Mouse (Mus musculus) macrophage (primary cell): ENCODE data around the gene Rrbp1. TPM values are rescaled to one million over a fixed set of nuclear protein-coding genes. Genes with fewer than 3 reads are reported as not detected.

ENCODE experiments used
- H3K27ac ChIP-seq: fragments of 350-480 bp; formaldehyde crosslinking; 2 replicates; pipeline ENCODE4 v1.9.0; 2021
- H3K36me3 ChIP-seq: fragments of 350-480 bp; formaldehyde crosslinking; 2 replicates; pipeline ENCODE4 v1.9.0; 2021; ENCODE audit errors: inconsistent target
- H3K4me3 ChIP-seq: fragments of 350-480 bp; formaldehyde crosslinking; 2 replicates; pipeline ENCODE4 v1.9.0; 2021; ENCODE audit errors: inconsistent target
- H3K79me2 ChIP-seq: fragments of 350-480 bp; formaldehyde crosslinking; 2 replicates; pipeline ENCODE4 v1.9.0; 2021; ENCODE audit errors: inconsistent target
- WGBS: methylation state at CpG from one replicate; pipeline ENCODE4 v1.1.7; 2026; ENCODE audit warnings: inconsistent platforms; ENCODE audit not compliant: missing documents; 5-methylcytosine and 5-hydroxymethylcytosine counted together
- polyA plus RNA-seq: library from polyadenylated mRNA; stranded (reverse); fragments of 250-400 nt; gene quantifications from 3 replicates; pipeline ENCODE4 v1.2.4, GENCODE M21; 2018; ENCODE audit warnings: inconsistent platforms
- total RNA-seq, 78 experiments: library from RNA; depleted of rRNA; stranded (reverse); fragments of 250-400 nt; gene quantifications; 1 replicate in 9 of 78; 2 replicates in 24 of 78; 3 replicates in 43 of 78; 4 replicates in 2 of 78; pipeline ENCODE4 v1.2.4; 2018; ENCODE audit warnings: inconsistent platforms in 56 of 78

The Rrbp1 gene
- total RNA-seq (2018; cell fraction: chromatin; rRNA removed) = 1,000 to 10,000 TPM in 16 of 26 experiments, 100 to 1,000 TPM in 10; 593 to 1,756 (median 1,078) TPM
- 100 to 1,000 TPM; 326 to 901 (median 520) TPM for total RNA-seq (2018; cell fraction: cytosol; rRNA removed)
- total RNA-seq (2018; cell fraction: nucleus; rRNA removed) = 1,000 to 10,000 TPM in 10 of 26 experiments, 100 to 1,000 TPM in 16; 519 to 1,296 (median 882) TPM
- polyA plus RNA-seq = 324 to 943 TPM (median 383 TPM) in 3 replicates

- no peak within 1 kb of the TSS for H3K27ac ChIP-seq
- H3K79me2 ChIP-seq = peaks cover 30% of the 10 kb centered on the region
- 3% methylated on average over 41 of the region's 53 CpGs for WGBS
- no peak within 1 kb of the TSS for H3K4me3 ChIP-seq
- no peaks in the 10 kb centered on the region for H3K36me3 ChIP-seq
These were observed at the start of gene Rrbp1 for GRCm38 (mm10) chr2:144011080-144011551. Gene Rrbp1 (minus strand): TSS chr2:144011263.

- no peak overlapping the region for H3K4me3 ChIP-seq
- H3K36me3 ChIP-seq = no peaks in the 10 kb centered on the region
- no peak overlapping the region for H3K27ac ChIP-seq
- no peaks in the 10 kb centered on the region for H3K79me2 ChIP-seq
- 92% methylated on average over 2 of the region's 2 CpGs for WGBS
These were observed 46.7 kb upstream of the Rrbp1 start for GRCm38 (mm10) chr2:144057735-144058134.

GRCm38 (mm10) chr2:144052410-144053065 is 41.5 kb upstream of the Rrbp1 start:
- Histone ChIP-seq H3K79me2 (no peaks in the 10 kb centered on the region), H3K27ac (no peak overlapping the region), H3K4me3 (no peak overlapping the region), H3K36me3 (no peaks in the 10 kb centered on the region)
- 94% methylated on average over 8 of the region's 8 CpGs for WGBS

- Histone ChIP-seq H3K79me2 (no peaks in the 10 kb centered on the region), H3K36me3 (no peaks in the 10 kb centered on the region), H3K27ac (no peak overlapping the region), H3K4me3 (no peak overlapping the region)
- WGBS = 80% methylated on average over 6 of the region's 6 CpGs
These were observed 39.8 kb upstream of the Rrbp1 start for GRCm38 (mm10) chr2:144050861-144051260.

GRCm38 (mm10) chr2:144050146-144050680 is 39.1 kb upstream of the Rrbp1 start:
- Histone ChIP-seq H3K36me3 (no peaks in the 10 kb centered on the region), H3K4me3 (no peak overlapping the region), H3K27ac (no peak overlapping the region), H3K79me2 (no peaks in the 10 kb centered on the region)
- WGBS = 65% methylated on average over 8 of the region's 8 CpGs

GRCm38 (mm10) chr2:144046916-144047315 is 35.9 kb upstream of the Rrbp1 start:
- H3K27ac ChIP-seq = peak overlapping the region; percentile 38
- 25% methylated on average over 11 of the region's 11 CpGs for WGBS
- no peaks in the 10 kb centered on the region for H3K79me2 ChIP-seq
- no peak overlapping the region for H3K4me3 ChIP-seq
- H3K36me3 ChIP-seq = no peaks in the 10 kb centered on the region

- 98% methylated on average over 5 of the region's 5 CpGs for WGBS
- H3K27ac ChIP-seq = no peak overlapping the region
- no peak overlapping the region for H3K4me3 ChIP-seq
These were observed 34.9 kb upstream of the Rrbp1 start for GRCm38 (mm10) chr2:144045756-144046560.

GRCm38 (mm10) chr2:144044726-144045125 is 33.7 kb upstream of the Rrbp1 start:
- WGBS = 85% methylated on average over 6 of the region's 6 CpGs
- H3K79me2 ChIP-seq = no peaks in the 10 kb centered on the region
- no peaks in the 10 kb centered on the region for H3K36me3 ChIP-seq
- H3K4me3 ChIP-seq = no peak overlapping the region
- no peak overlapping the region for H3K27ac ChIP-seq

More at GRCm38 (mm10) chr2:144045756-144046560, 34.9 kb upstream of the Rrbp1 start:
- H3K36me3 ChIP-seq = no peaks in the 10 kb centered on the region
- H3K79me2 ChIP-seq = no peaks in the 10 kb centered on the region

GRCm38 (mm10) chr2:144032664-144033063 is 21.6 kb upstream of the Rrbp1 start, which contains the start of gene Banf2:
Gene Banf2 (plus strand): TSS chr2:144033059.
- WGBS = 95% methylated on average over 2 of the region's 2 CpGs
- no peak within 1 kb of the TSS for H3K27ac ChIP-seq
- no peak within 1 kb of the TSS for H3K4me3 ChIP-seq
- H3K36me3 ChIP-seq = no peaks in the 10 kb centered on the region
- H3K79me2 ChIP-seq = no peaks in the 10 kb centered on the region

- Histone ChIP-seq H3K79me2 (no peaks in the 10 kb centered on the region), H3K27ac (no peak overlapping the region), H3K36me3 (no peaks in the 10 kb centered on the region), H3K4me3 (no peak overlapping the region)
- WGBS = 90% methylated on average over 5 of the region's 7 CpGs
These were observed 19.7 kb upstream of the Rrbp1 start for GRCm38 (mm10) chr2:144030791-144031190.

GRCm38 (mm10) chr2:144026456-144026855 is 15.4 kb upstream of the Rrbp1 start:
- WGBS = 66% methylated on average over 4 of the region's 4 CpGs
- no peaks in the 10 kb centered on the region for H3K79me2 ChIP-seq
- no peaks in the 10 kb centered on the region for H3K36me3 ChIP-seq
- no peak overlapping the region for H3K4me3 ChIP-seq
- no peak overlapping the region for H3K27ac ChIP-seq

GRCm38 (mm10) chr2:144025361-144025760 is 14.3 kb upstream of the Rrbp1 start:
- Histone ChIP-seq H3K79me2 (no peaks in the 10 kb centered on the region), H3K27ac (no peak overlapping the region), H3K36me3 (no peaks in the 10 kb centered on the region), H3K4me3 (no peak overlapping the region)
- WGBS = 83% methylated on average over 9 of the region's 9 CpGs

- WGBS = 94% methylated on average over 3 of the region's 3 CpGs
- Histone ChIP-seq H3K79me2 (no peaks in the 10 kb centered on the region), H3K27ac (no peak overlapping the region), H3K36me3 (no peaks in the 10 kb centered on the region), H3K4me3 (no peak overlapping the region)
These were observed 11.4 kb upstream of the Rrbp1 start for GRCm38 (mm10) chr2:144022441-144022840.

- Histone ChIP-seq H3K36me3 (no peaks in the 10 kb centered on the region), H3K4me3 (no peak overlapping the region), H3K79me2 (no peaks in the 10 kb centered on the region), H3K27ac (no peak overlapping the region)
- 79% methylated on average over 2 of the region's 2 CpGs for WGBS
These were observed 8.9 kb upstream of the Rrbp1 start for GRCm38 (mm10) chr2:144019971-144020370.
